Mouse (Mus musculus) embryonic facial prominence, embryonic 15.5 days (tissue): Measurements from ENCODE around the gene Marveld1. TPM values are rescaled to one million over a fixed set of nuclear protein-coding genes. Genes with fewer than 3 reads are reported as not detected.

Experiments used
- ATAC-seq: fragments of 200-750 bp; cut with Nextera tagmentation; 2 replicates; pipeline ENCODE4 v1.8.0; 2017; ENCODE audit warnings: low read depth, moderate TSS enrichment; ENCODE audit not compliant: insufficient number of reproducible peaks, low FRiP score, low TSS enrichment
- H3K27ac ChIP-seq: fragments of 300-500 bp; sonication (generic); replicated peaks from 2 replicates; pipeline ENCODE4 v1.5.1; 2015; ENCODE audit warnings: mild to moderate bottlenecking, inconsistent platforms
- H3K27me3 ChIP-seq: fragments of 300-500 bp; sonication (generic); 2 replicates; pipeline ENCODE4 v1.6.1; 2015; ENCODE audit warnings: inconsistent platforms
- H3K36me3 ChIP-seq: fragments of 300-500 bp; sonication (generic); 2 replicates; pipeline ENCODE4 v1.6.1; 2015; ENCODE audit warnings: mild to moderate bottlenecking, inconsistent platforms
- H3K4me1 ChIP-seq: fragments of 300-500 bp; sonication (generic); 2 replicates; pipeline ENCODE4 v1.6.1; 2015; ENCODE audit warnings: inconsistent platforms
- H3K4me2 ChIP-seq: fragments of 300-500 bp; sonication (generic); replicated peaks from 2 replicates; pipeline ENCODE4 v1.6.1; 2015; ENCODE audit warnings: mild to moderate bottlenecking, inconsistent platforms
- H3K4me3 ChIP-seq: fragments of 300-500 bp; sonication (generic); replicated peaks from 2 replicates; pipeline ENCODE4 v1.5.1; 2015; ENCODE audit warnings: mild to moderate bottlenecking, inconsistent platforms
- H3K9ac ChIP-seq: fragments of 300-500 bp; sonication (generic); 2 replicates; pipeline ENCODE4 v1.6.1; 2015; ENCODE audit warnings: inconsistent platforms
- H3K9me3 ChIP-seq: fragments of 300-500 bp; sonication (generic); replicated peaks from 2 replicates; pipeline ENCODE4 v1.6.1; 2016; ENCODE audit warnings: inconsistent platforms
- WGBS: fragments of 180-500 bp; shearing (Covaris S2); methylation state at CpG from one replicate; pipeline ENCODE4 v1.1.7; 2015; 5-methylcytosine and 5-hydroxymethylcytosine counted together
- polyA plus RNA-seq: library from polyadenylated mRNA; unstranded; fragments of >200 nt; fragmentation: Nextera tagmentation; extraction: Ambion mirVana; gene quantifications from 2 replicates; pipeline ENCODE4 v1.2.1, GENCODE M21; 2015

Marveld1 gene
- polyA plus RNA-seq, 1 experiment from 2014 or later = 15.2 TPM

DNA sequence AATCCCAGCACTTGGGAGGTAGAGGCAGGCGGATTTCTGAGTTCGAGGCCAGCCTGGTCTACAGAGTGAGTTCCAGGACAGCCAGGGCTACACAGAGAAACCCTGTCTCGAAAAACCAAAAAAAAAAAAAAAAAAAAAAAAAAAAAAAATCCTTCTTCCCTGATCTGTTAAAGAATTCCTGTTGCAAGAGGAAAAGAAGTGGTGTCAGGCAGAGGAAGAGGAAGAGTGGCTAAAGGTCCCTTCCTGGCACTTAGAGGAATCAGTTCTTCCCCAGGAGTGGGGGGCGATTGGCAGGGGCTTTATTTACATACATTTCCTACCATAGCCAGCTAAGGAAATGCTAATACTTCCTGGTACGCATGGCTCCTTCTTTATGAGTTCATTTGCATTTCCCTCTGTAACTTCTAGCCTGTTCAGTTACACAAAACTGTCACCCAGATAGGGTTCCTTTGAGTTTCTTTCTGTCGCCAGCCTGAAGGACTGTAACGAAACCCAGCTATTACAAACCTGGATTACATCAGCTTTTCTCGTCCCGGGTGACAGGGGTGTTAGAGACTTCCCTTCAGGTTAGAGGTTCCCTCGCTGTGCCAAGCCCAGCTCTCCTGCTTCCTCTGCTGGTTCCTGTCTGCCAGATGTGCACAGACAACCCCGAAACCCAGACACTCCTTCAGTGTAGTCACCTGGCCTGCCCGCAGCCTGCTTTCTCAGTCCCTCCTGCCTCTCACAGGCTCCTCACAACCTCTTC lies 10.5 kb downstream of the Marveld1 start:
- 0 out of 2 replicates have a peak, but pooled peaks cover 2% of the 10 kb centered on the region for H3K36me3 ChIP-seq
- no peak for ATAC-seq
- 44% methylated on average over 12 of the region's 12 CpGs for WGBS
- H3K9ac ChIP-seq = no peak overlapping the region
- no peak overlapping the region for H3K4me2 ChIP-seq
- no peak overlapping the region for H3K4me3 ChIP-seq
- no peaks in the 10 kb centered on the region for H3K27me3 ChIP-seq
- H3K4me1 ChIP-seq = peaks cover 5% of the 10 kb centered on the region; the same call in 1 of the 2 replicates
- no peak overlapping the region for H3K27ac ChIP-seq
- H3K9me3 ChIP-seq = no peaks in the 10 kb centered on the region

GRCm38 (mm10) chr19:42158246-42159017 lies 11.2 kb downstream of the Marveld1 start:
- 46% methylated on average over 13 of the region's 13 CpGs for WGBS
- Histone ChIP-seq H3K9me3 (no peaks in the 10 kb centered on the region), H3K4me3 (no peak overlapping the region), H3K4me2 (no peak overlapping the region), H3K27me3 (no peaks in the 10 kb centered on the region), H3K27ac (no peak overlapping the region), H3K4me1 (0 out of 2 replicates have a peak, but pooled peaks cover 3% of the 10 kb centered on the region), H3K36me3 (0 out of 2 replicates have a peak, but pooled peaks cover 2% of the 10 kb centered on the region), H3K9ac (no peak overlapping the region)
- ATAC-seq = no peak

DNA sequence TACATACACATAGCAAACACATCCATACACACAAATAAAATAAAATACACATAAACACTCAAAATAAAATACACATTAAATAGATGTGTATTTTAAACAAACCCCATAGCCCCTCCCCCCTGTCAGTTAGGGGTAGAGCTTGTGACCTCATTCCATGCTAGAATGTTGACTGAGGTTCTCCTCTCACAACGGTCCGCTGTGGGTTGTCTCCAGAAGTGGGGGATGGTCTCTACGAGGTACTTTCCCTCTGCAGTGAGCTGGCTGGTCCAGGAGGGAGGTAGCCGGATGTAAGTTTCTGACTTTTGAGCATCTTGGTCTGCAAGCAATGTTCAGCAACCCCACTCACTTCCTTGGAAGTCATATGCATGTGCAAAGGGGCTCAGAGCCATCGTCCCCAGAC lies 16.6 kb downstream of the Marveld1 start, which contains the start of gene Zfyve27:
Zfyve27 (plus strand) TSS at position 188 of the 400 bp plus-strand sequence.
- Histone ChIP-seq H3K4me2 (no peak within 1 kb of the TSS), H3K27me3 (peaks cover 10% of the 10 kb centered on the region), H3K4me1 (no peaks in the 10 kb centered on the region; the same call in 1 of the 2 replicates), H3K9ac (no peak within 1 kb of the TSS), H3K4me3 (no peak within 1 kb of the TSS), H3K9me3 (no peaks in the 10 kb centered on the region), H3K36me3 (no peaks in the 10 kb centered on the region), H3K27ac (no peak within 1 kb of the TSS)
- ATAC-seq = no peak
- WGBS = 71% methylated on average over 5 of the region's 5 CpGs

DNA sequence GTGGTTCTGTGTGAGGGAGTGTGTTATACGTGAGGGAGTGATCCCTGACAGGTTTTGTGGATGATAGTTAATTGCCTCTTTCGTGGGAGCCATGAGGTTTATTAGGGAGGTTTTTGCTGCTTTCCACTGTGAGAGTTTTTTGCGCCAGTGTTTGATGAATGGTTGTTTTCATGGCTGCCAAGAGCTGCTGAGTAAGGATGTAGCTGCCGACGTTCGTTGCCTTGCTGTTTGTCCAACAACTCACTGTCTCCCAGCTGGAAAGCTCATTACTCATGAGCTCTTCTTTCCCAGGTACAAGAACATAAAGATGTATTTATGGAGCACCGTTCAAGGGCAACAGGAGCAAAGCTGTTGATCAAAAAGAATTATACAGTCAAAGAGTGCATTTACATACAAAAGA lies 17.0 kb downstream of the Marveld1 start:
- no peak for ATAC-seq
- H3K9ac ChIP-seq = no peak overlapping the region
- no peak overlapping the region for H3K27ac ChIP-seq
- peaks cover 3% of the 10 kb centered on the region; the same call in 1 of the 2 replicates for H3K4me1 ChIP-seq
- H3K4me2 ChIP-seq = no peak overlapping the region
- no peaks in the 10 kb centered on the region for H3K9me3 ChIP-seq
- no peaks in the 10 kb centered on the region for H3K36me3 ChIP-seq
- H3K4me3 ChIP-seq = no peak overlapping the region
- WGBS = 59% methylated on average over 7 of the region's 7 CpGs
- H3K27me3 ChIP-seq = peaks cover 14% of the 10 kb centered on the region

DNA sequence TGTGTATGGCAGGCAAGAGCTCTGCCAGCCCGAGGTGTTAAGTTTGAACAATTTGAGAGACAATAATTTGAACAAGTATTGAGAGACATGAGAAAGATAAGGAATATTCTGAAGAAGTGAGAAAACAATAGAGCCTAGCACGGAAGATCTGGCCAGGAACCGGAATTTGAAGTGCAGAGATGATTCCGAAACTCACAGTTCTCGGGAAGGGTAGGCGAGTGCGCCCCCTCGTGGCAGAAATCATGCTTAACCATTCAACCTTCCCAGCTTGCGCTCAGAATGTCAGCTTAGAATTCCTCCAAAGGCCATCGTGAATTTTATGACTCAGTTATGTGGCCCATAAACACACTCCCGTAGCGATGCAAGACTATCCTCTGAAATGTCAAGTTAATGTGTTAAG lies 18.9 kb downstream of the Marveld1 start:
- Histone ChIP-seq H3K9ac (no peak overlapping the region), H3K4me3 (peak overlapping the region; percentile 20), H3K4me2 (peak overlapping the region; percentile 39), H3K9me3 (no peaks in the 10 kb centered on the region), H3K4me1 (peaks cover 12% of the 10 kb centered on the region), H3K36me3 (no peaks in the 10 kb centered on the region), H3K27ac (no peak overlapping the region), H3K27me3 (peaks cover 16% of the 10 kb centered on the region)
- WGBS = 2% methylated on average over 12 of the region's 12 CpGs
- ATAC-seq = no peak

DNA sequence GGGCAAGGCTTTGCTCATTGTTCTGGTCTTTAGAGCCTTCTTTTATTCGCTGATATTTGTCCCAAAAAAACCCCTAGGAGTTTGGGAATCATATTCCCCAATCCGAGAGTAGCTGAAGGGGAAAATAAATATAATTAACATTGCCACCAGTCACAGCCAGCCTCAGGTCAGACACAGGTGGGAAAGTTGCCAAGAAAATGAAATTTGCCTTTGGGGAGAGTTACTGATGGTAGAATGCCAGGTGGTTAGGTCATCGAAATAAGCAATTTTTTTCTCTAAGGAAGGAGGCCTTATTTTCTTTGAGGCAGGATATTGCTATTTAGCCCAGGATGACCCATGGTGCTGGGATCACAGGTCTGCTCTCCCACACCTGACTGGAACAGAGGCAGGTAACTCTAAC lies 19.6 kb downstream of the Marveld1 start:
- Histone ChIP-seq H3K9me3 (no peaks in the 10 kb centered on the region), H3K27ac (no peak overlapping the region), H3K9ac (no peak overlapping the region), H3K36me3 (no peaks in the 10 kb centered on the region), H3K4me2 (no peak overlapping the region), H3K4me1 (peaks cover 19% of the 10 kb centered on the region), H3K4me3 (no peak overlapping the region), H3K27me3 (peaks cover 16% of the 10 kb centered on the region)
- 36% methylated on average over 3 of the region's 3 CpGs for WGBS
- no peak for ATAC-seq

- no peaks in the 10 kb centered on the region for H3K9me3 ChIP-seq
- 54% methylated on average over 9 of the region's 9 CpGs for WGBS
- no peak for ATAC-seq
- peaks cover 16% of the 10 kb centered on the region for H3K27me3 ChIP-seq
- H3K9ac ChIP-seq = no peak overlapping the region
- no peak overlapping the region for H3K4me3 ChIP-seq
- no peaks in the 10 kb centered on the region for H3K36me3 ChIP-seq
- H3K4me2 ChIP-seq = no peak overlapping the region
- no peak overlapping the region for H3K27ac ChIP-seq
- H3K4me1 ChIP-seq = peaks cover 20% of the 10 kb centered on the region
Observed at GRCm38 (mm10) chr19:42167489-42167888, 20.3 kb downstream of the Marveld1 start.

GRCm38 (mm10) chr19:42169322-42169975 lies 22.2 kb downstream of the Marveld1 start:
- no peak overlapping the region for H3K27ac ChIP-seq
- H3K36me3 ChIP-seq = no peaks in the 10 kb centered on the region
- no peak overlapping the region for H3K9ac ChIP-seq
- no peak overlapping the region for H3K4me3 ChIP-seq
- ATAC-seq = no peak
- peak overlapping the region; percentile 86; the same call in 1 of the 2 replicates for H3K4me2 ChIP-seq
- H3K9me3 ChIP-seq = no peaks in the 10 kb centered on the region
- peaks cover 16% of the 10 kb centered on the region for H3K27me3 ChIP-seq
- H3K4me1 ChIP-seq = peaks cover 20% of the 10 kb centered on the region
- 62% methylated on average over 10 of the region's 10 CpGs for WGBS

GRCm38 (mm10) chr19:42170025-42170969 lies 23.1 kb downstream of the Marveld1 start:
- H3K27ac ChIP-seq = 0 out of 2 replicates have a peak overlapping the region, but pooled peaks have one; percentile 11
- 2% methylated on average over 56 of the region's 56 CpGs for WGBS
- H3K36me3 ChIP-seq = no peaks in the 10 kb centered on the region
- peak overlapping the region; percentile 84 for H3K9ac ChIP-seq
- H3K4me3 ChIP-seq = peak overlapping the region; percentile 93
- peaks cover 16% of the 10 kb centered on the region for H3K27me3 ChIP-seq
- peaks cover 20% of the 10 kb centered on the region for H3K4me1 ChIP-seq
- peak; percentile 89 for ATAC-seq
- H3K4me2 ChIP-seq = peak overlapping the region; percentile 86
- H3K9me3 ChIP-seq = no peaks in the 10 kb centered on the region

- no peak for ATAC-seq
- no peak overlapping the region for H3K27ac ChIP-seq
- no peak overlapping the region for H3K9ac ChIP-seq
- no peak overlapping the region for H3K4me3 ChIP-seq
- H3K4me1 ChIP-seq = peaks cover under 1% of the 10 kb centered on the region; the same call in 1 of the 2 replicates
- 62% methylated on average over 7 of the region's 7 CpGs for WGBS
- H3K9me3 ChIP-seq = no peaks in the 10 kb centered on the region
- H3K4me2 ChIP-seq = no peak overlapping the region
- peaks cover 31% of the 10 kb centered on the region for H3K36me3 ChIP-seq
- H3K27me3 ChIP-seq = no peaks in the 10 kb centered on the region
Observed at GRCm38 (mm10) chr19:42176841-42177240, 29.6 kb downstream of the Marveld1 start.
